Mouse (Mus musculus): ENCODE measurements around the gene Tmeff1.

DNA sequence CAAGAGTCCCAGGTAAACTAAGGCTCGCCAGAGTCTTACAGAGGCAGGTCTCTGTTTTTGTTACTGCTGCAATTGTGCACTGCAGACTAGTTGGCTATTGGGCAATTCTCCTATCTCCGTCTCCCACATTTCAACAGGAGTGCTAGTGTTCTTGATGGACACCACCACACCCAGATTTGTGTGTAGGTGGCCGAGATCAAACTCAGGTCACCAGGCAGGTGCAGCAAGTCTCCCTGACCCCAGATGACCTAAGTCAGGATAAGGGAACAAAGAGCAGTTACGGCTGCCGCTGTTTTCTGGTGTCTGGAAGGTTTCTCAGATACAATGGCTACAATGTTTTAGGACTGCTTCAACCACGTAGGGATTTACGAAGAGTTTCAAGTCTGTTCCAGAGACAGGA lies 95.2 kb downstream of the Tmeff1 start:
- no peak for TF ChIP-seq EP300 (IDR thresholded peaks at IDR 0.05; ENCODE audit: low read depth)
- no peak for TF ChIP-seq CTCF (IDR thresholded peaks at IDR 0.05; ENCODE audit: low read depth)
